Mouse (Mus musculus) small intestine, adult 10 weeks (tissue): ENCODE data around the gene Gm17467. TPM values are rescaled to one million over a fixed set of nuclear protein-coding genes. Genes with fewer than 3 reads are reported as not detected.

ENCODE experiments used
- polyA plus RNA-seq: library from polyadenylated mRNA; stranded (reverse); fragments of 350-450 nt; fragmentation: Illumina TruSeq; extraction: RNeasy Lipid Tissue Mini Kit (QIAGEN cat#74804); gene quantifications from one replicate; pipeline ENCODE4 v1.2.3, GENCODE M21; 2014; ENCODE audit warnings: low replicate concordance

Gene Gm17467
- not detected for polyA plus RNA-seq

DNA sequence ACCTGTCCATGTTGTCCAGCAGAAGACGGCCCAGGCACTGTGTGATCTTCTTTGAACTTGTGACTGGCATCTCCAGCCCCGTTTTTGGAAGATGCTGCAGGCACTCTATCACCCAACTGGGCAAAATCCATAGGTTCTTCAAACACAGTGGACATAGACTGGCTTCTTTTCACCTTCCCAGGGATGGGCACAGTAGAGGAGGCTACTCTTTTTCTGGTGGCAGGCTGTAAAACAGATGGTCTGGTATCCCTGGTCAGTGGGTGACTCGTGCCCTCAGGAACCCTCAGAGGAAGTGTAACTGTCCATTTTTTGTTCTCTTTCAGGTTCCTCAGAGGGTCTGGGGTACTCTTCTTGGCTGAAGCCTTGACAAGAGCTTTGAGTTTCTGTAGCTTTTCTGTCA, at the start of gene Gm17467:
Gene Gm17467, minus strand, starts transcription at position 101 of the 400 bp plus-strand sequence.

Other genes starting within 250 kb of the Gm17467 start
- not detected for gene Cldn34c2, start 123.1 kb downstream of the Gm17467 start, polyA plus RNA-seq
- gene Cldn34c3, start 88.9 kb upstream of the Gm17467 start, polyA plus RNA-seq = not detected